Comparison of ENCODE assay signal across 8 mouse cellular contexts in genomic region chr19:20434541-20434940, GRCm38 (mm10). TPM values are rescaled to one million over a fixed set of nuclear protein-coding genes. Genes with fewer than 3 reads are reported as not detected.
DNase-seq lines count a peak whose midpoint lies in the region; ATAC-seq and TF ChIP-seq lines count a peak whose summit lies in the region.

No protein-coding gene starts in this region.

- no peaks in the 10 kb centered on the region for H3K36me3 ChIP-seq in heart, postnatal 0 days (replicated peaks; ENCODE audit: control insufficient read depth, insufficient read depth, low read length)
- H3K36me3 ChIP-seq in lung, embryonic 16.5 days (ENCODE audit: control insufficient read depth, insufficient read depth, low read length): no peaks in the 10 kb centered on the region

- ATAC-seq in heart, postnatal 0 days (ENCODE audit: insufficient read depth, low read depth): no peak
- ATAC-seq in lung, embryonic 16.5 days (ENCODE audit: low read depth): peak; percentile 71; the same call in 1 of the 2 replicates

- H3K4me2 ChIP-seq in heart, postnatal 0 days (ENCODE audit: low read depth, low read length): no peak overlapping the region
- H3K4me2 ChIP-seq in lung, embryonic 16.5 days (ENCODE audit: low read depth, low read length): no peak overlapping the region

- DNase-seq in CD4-positive helper T cell, adult 2 months (ENCODE audit: low read depth, low spot score): peak; percentile 30
- DNase-seq in NIH3T3 (ENCODE audit: low read depth): peak; percentile 92
- peak; percentile 80 for DNase-seq in embryo, embryonic 10.5 days (ENCODE audit: low spot score)
- peak; percentile 46 for DNase-seq in heart, postnatal 0 days (ENCODE audit: low spot score)
- peak; percentile 57 for DNase-seq in large intestine, adult 2 months (ENCODE audit: low read depth, low spot score)
- peak; percentile 33 to 46 for DNase-seq in right cerebral cortex, postnatal 10 days (ENCODE audit: low spot score in 2 of 2)
- peak; percentile 70 for DNase-seq in urinary bladder, postnatal 25 days (ENCODE audit: low spot score)

- no peak overlapping the region for H3K27ac ChIP-seq in heart, postnatal 0 days (ENCODE audit: low read depth)
- no peak overlapping the region for H3K27ac ChIP-seq in lung, embryonic 16.5 days (ENCODE audit: low read length)

- no peak overlapping the region for H3K9ac ChIP-seq in heart, postnatal 0 days (replicated peaks; ENCODE audit: low read depth, low read length)
- no peak overlapping the region for H3K9ac ChIP-seq in lung, embryonic 16.5 days (ENCODE audit: low read length)

- H3K4me1 ChIP-seq in heart, postnatal 0 days (ENCODE audit: control insufficient read depth, insufficient read depth): no peaks in the 10 kb centered on the region
- no peaks in the 10 kb centered on the region for H3K4me1 ChIP-seq in lung, embryonic 16.5 days (replicated peaks; ENCODE audit: control insufficient read depth, insufficient read depth, low read length)

- TF ChIP-seq EP300 in heart, postnatal 0 days (IDR thresholded peaks at IDR 0.05; ENCODE audit: low read depth): no peak

- peak; percentile 80 for TF ChIP-seq CTCF in heart, postnatal 0 days (IDR thresholded peaks at IDR 0.05; ENCODE audit: low read depth)

- no peak overlapping the region for H3K4me3 ChIP-seq in heart, postnatal 0 days (ENCODE audit: low read depth, low read length)
- H3K4me3 ChIP-seq in lung, embryonic 16.5 days (ENCODE audit: low read length): no peak overlapping the region

- H3K27me3 ChIP-seq in heart, postnatal 0 days (ENCODE audit: control insufficient read depth, insufficient read depth, low read length): no peaks in the 10 kb centered on the region
- H3K27me3 ChIP-seq in lung, embryonic 16.5 days (ENCODE audit: control insufficient read depth, insufficient read depth, low read depth, low read length): no peaks in the 10 kb centered on the region

- WGBS in heart, postnatal 0 days: 11% methylated on average over 3 of the region's 3 CpGs
- WGBS in large intestine, adult 2 months: 3% methylated on average over 3 of the region's 3 CpGs
- WGBS in lung, embryonic 16.5 days: 5% methylated on average over 3 of the region's 3 CpGs

- H3K9me3 ChIP-seq in heart, postnatal 0 days (replicated peaks; ENCODE audit: control insufficient read depth, low read length): no peaks in the 10 kb centered on the region
- no peaks in the 10 kb centered on the region for H3K9me3 ChIP-seq in lung, embryonic 16.5 days (ENCODE audit: control insufficient read depth, low read length)

RNA-seq across cellular contexts. Expression of gene Anxa1, which starts 43.8 kb away (rescaled TPM):
- total RNA-seq in heart, postnatal 0 days (2014; rRNA removed; ENCODE audit: low replicate concordance): 17.4 and 34.5 TPM in 2 replicates
- 52.2 and 59.0 TPM in 2 replicates for polyA plus RNA-seq in heart, postnatal 0 days (2015; fragmentation: Nextera tagmentation; extraction: Ambion mirVana)
- polyA plus RNA-seq in large intestine, adult 2 months (2012; rRNA removed): 5.7 and 6.0 TPM in 2 replicates
- 220 and 240 TPM in 2 replicates for polyA plus RNA-seq in lung, embryonic 16.5 days (2015; fragmentation: Nextera tagmentation; extraction: Ambion mirVana)

RNA-seq across cellular contexts. Expression of gene Aldh1a1, which starts 58.0 kb away (rescaled TPM):
- total RNA-seq in heart, postnatal 0 days (2014; rRNA removed; ENCODE audit: low replicate concordance): 2.7 and 7.8 TPM in 2 replicates
- 5.3 and 11.1 TPM in 2 replicates for polyA plus RNA-seq in heart, postnatal 0 days (2015; fragmentation: Nextera tagmentation; extraction: Ambion mirVana)
- polyA plus RNA-seq in large intestine, adult 2 months (2012; rRNA removed): 33.0 and 37.6 TPM in 2 replicates
- 28.1 and 31.8 TPM in 2 replicates for polyA plus RNA-seq in lung, embryonic 16.5 days (2015; fragmentation: Nextera tagmentation; extraction: Ambion mirVana)

Comparison
In these comparisons a context has a peak if more than half of its experiments do, and no peak if none do; other contexts are left out.
1. DNase-seq: peak in every context shown above with its lines; median percentile 92 in NIH3T3; 80 in embryo, embryonic 10.5 days; 70 in urinary bladder, postnatal 25 days; 57 in large intestine, adult 2 months; 46 in heart, postnatal 0 days; 40 in right cerebral cortex, postnatal 10 days; 30 in CD4-positive helper T cell, adult 2 months.